Mouse (Mus musculus) stomach, postnatal 0 days (tissue): ENCODE measurements around the gene Rest. TPM values are rescaled to one million over a fixed set of nuclear protein-coding genes. Genes with fewer than 3 reads are reported as not detected.

Experiments
- ATAC-seq: fragments of 200-750 bp; cut with Nextera tagmentation; 2 replicates; pipeline ENCODE4 v1.8.0; 2017; ENCODE audit not compliant: low FRiP score, low TSS enrichment
- DNase-seq: peaks from one replicate; pipeline ENCODE4 v3.0.0-alpha.2; 2016; ENCODE audit warnings: low spot score
- H3K27ac ChIP-seq: fragments of 300-500 bp; sonication (generic); replicated peaks from 2 replicates; pipeline ENCODE4 v1.5.1; 2014; ENCODE audit warnings: mild to moderate bottlenecking, control low read depth
- H3K27me3 ChIP-seq: fragments of 300-500 bp; sonication (generic); 2 replicates; pipeline ENCODE4 v1.6.1; 2014; ENCODE audit warnings: low read length; ENCODE audit not compliant: control insufficient read depth, insufficient read depth
- H3K36me3 ChIP-seq: fragments of 300-500 bp; sonication (generic); 2 replicates; pipeline ENCODE4 v1.6.1; 2014; ENCODE audit warnings: low read length, mixed read lengths; ENCODE audit not compliant: control insufficient read depth, insufficient read depth
- H3K4me1 ChIP-seq: fragments of 300-500 bp; sonication (generic); replicated peaks from 2 replicates; pipeline ENCODE4 v1.6.1; 2014; ENCODE audit warnings: antibody characterized with exemption; ENCODE audit not compliant: control insufficient read depth, insufficient read depth
- H3K4me2 ChIP-seq: fragments of 300-500 bp; sonication (generic); replicated peaks from 2 replicates; pipeline ENCODE4 v1.6.1; 2014; ENCODE audit warnings: low read depth, mild to moderate bottlenecking, control low read depth, moderate library complexity
- H3K4me3 ChIP-seq: fragments of 300-500 bp; sonication (generic); 2 replicates; pipeline ENCODE4 v1.5.1; 2014; ENCODE audit warnings: low read depth, low read length, control low read depth
- H3K9ac ChIP-seq: fragments of 300-500 bp; sonication (generic); 2 replicates; pipeline ENCODE4 v1.6.1; 2014; ENCODE audit warnings: mild to moderate bottlenecking, low read length, control low read depth, mixed read lengths
- H3K9me3 ChIP-seq: fragments of 300-500 bp; sonication (generic); 2 replicates; pipeline ENCODE4 v1.6.1; 2016; ENCODE audit warnings: low read length; ENCODE audit not compliant: control insufficient read depth
- CTCF ChIP-seq: IDR thresholded peaks from 2 replicates; pipeline ENCODE4 v1.5.1; 2016; ENCODE audit warnings: antibody characterized with exemption, low read depth, mild to moderate bottlenecking, moderate library complexity
- EP300 ChIP-seq: optimal IDR thresholded peaks from 2 replicates; pipeline ENCODE3; 2016; ENCODE audit warnings: antibody characterized with exemption
- WGBS: fragments of 180-500 bp; shearing (Covaris S2); extraction: QIAGEN DNeasy Blood & Tissue Kit; methylation state at CpG from one replicate; pipeline ENCODE4 v1.1.7; 2014; 5-methylcytosine and 5-hydroxymethylcytosine counted together
- polyA plus RNA-seq: library from polyadenylated mRNA; unstranded; fragments of >200 nt; fragmentation: Nextera tagmentation; extraction: Ambion mirVana; gene quantifications from 2 replicates; pipeline ENCODE4 v1.2.1, GENCODE M21; 2015

Gene Rest
- polyA plus RNA-seq, 1 experiment from 2014 or later, result 12.5 TPM

GRCm38 (mm10) chr5:77290606-77291005, 25.3 kb downstream of the Rest start:
- H3K36me3 ChIP-seq, result peaks cover 21% of the 10 kb centered on the region
- H3K27me3 ChIP-seq, result no peaks in the 10 kb centered on the region
- H3K4me3 ChIP-seq, result no peak overlapping the region
- 93% methylated on average over 2 of the region's 2 CpGs for WGBS
- no peaks in the 10 kb centered on the region for H3K4me1 ChIP-seq
- DNase-seq (no peak), ATAC-seq (no peak)
- no peak overlapping the region for H3K4me2 ChIP-seq
- H3K9ac ChIP-seq, result no peak overlapping the region
- no peak overlapping the region for H3K27ac ChIP-seq
- H3K9me3 ChIP-seq, result no peaks in the 10 kb centered on the region
- no peak for TF ChIP-seq CTCF
- TF ChIP-seq EP300, result no peak

- ATAC-seq, result no peak
- WGBS, result 84% methylated on average over 7 of the region's 7 CpGs
- H3K9me3 ChIP-seq, result no peaks in the 10 kb centered on the region
- no peaks in the 10 kb centered on the region for H3K4me1 ChIP-seq
- no peak overlapping the region for H3K27ac ChIP-seq
- no peak overlapping the region for H3K4me2 ChIP-seq
- H3K36me3 ChIP-seq, result peaks cover 16% of the 10 kb centered on the region
- H3K4me3 ChIP-seq, result no peak overlapping the region
- no peak for DNase-seq
- no peaks in the 10 kb centered on the region for H3K27me3 ChIP-seq
- H3K9ac ChIP-seq, result no peak overlapping the region
- TF ChIP-seq CTCF (no peak), EP300 (no peak)
Measured at GRCm38 (mm10) chr5:77292803-77293522, 27.7 kb downstream of the Rest start.

- Histone ChIP-seq H3K27me3 (no peaks in the 10 kb centered on the region), H3K9me3 (no peaks in the 10 kb centered on the region), H3K4me2 (no peak overlapping the region), H3K27ac (no peak overlapping the region), H3K36me3 (peaks cover 3% of the 10 kb centered on the region; the same call in 1 of the 2 replicates), H3K9ac (no peak overlapping the region), H3K4me1 (no peaks in the 10 kb centered on the region), H3K4me3 (no peak overlapping the region)
- no peak for ATAC-seq
- WGBS, result 86% methylated on average over 2 of the region's 2 CpGs
- DNase-seq, result no peak
- TF ChIP-seq CTCF, result no peak
- TF ChIP-seq EP300, result no peak
Measured at GRCm38 (mm10) chr5:77299486-77299885, 34.2 kb downstream of the Rest start.

GRCm38 (mm10) chr5:77301296-77301903, 36.1 kb downstream of the Rest start:
- DNase-seq (no peak), ATAC-seq (no peak)
- Histone ChIP-seq H3K4me3 (no peak overlapping the region), H3K27me3 (no peaks in the 10 kb centered on the region), H3K4me1 (no peaks in the 10 kb centered on the region), H3K27ac (no peak overlapping the region), H3K36me3 (0 out of 2 replicates have a peak, but pooled peaks cover 3% of the 10 kb centered on the region), H3K9ac (no peak overlapping the region), H3K4me2 (no peak overlapping the region), H3K9me3 (no peaks in the 10 kb centered on the region)
- no peak for TF ChIP-seq CTCF
- TF ChIP-seq EP300, result no peak
- WGBS, result 87% methylated on average over 6 of the region's 6 CpGs

GRCm38 (mm10) chr5:77307821-77308553, 42.7 kb downstream of the Rest start:
- H3K9ac ChIP-seq, result no peak overlapping the region
- H3K9me3 ChIP-seq, result no peaks in the 10 kb centered on the region
- H3K27me3 ChIP-seq, result no peaks in the 10 kb centered on the region
- H3K4me3 ChIP-seq, result 0 out of 2 replicates have a peak overlapping the region, but pooled peaks have one; percentile 83
- DNase-seq (no peak), ATAC-seq (no peak)
- H3K36me3 ChIP-seq, result peaks cover 7% of the 10 kb centered on the region; the same call in 1 of the 2 replicates
- H3K4me1 ChIP-seq, result peaks cover 10% of the 10 kb centered on the region; the same call in 1 of the 2 replicates
- TF ChIP-seq CTCF (no peak), EP300 (no peak)
- no peak overlapping the region for H3K27ac ChIP-seq
- WGBS, result 75% methylated on average over 5 of the region's 5 CpGs
- H3K4me2 ChIP-seq, result peak overlapping the region; percentile 99
